Mouse (Mus musculus) E14TG2a.4 (cell line): ENCODE measurements around the gene Plekhg1.

Experiments used
- H3K27me3 ChIP-seq: 2 replicates; pipeline ENCODE4 v1.6.1; 2014; ENCODE audit warnings: low read length, control low read depth; ENCODE audit not compliant: insufficient read depth
- H3K36me3 ChIP-seq: 2 replicates; pipeline ENCODE4 v1.6.1; 2014; ENCODE audit warnings: low read length, control low read depth; ENCODE audit not compliant: insufficient read depth
- H3K4me1 ChIP-seq: replicated peaks from 2 replicates; pipeline ENCODE4 v1.6.1; 2014; ENCODE audit warnings: low read depth, low read length, control low read depth
- H3K4me3 ChIP-seq: replicated peaks from 2 replicates; pipeline ENCODE4 v1.5.1; 2014; ENCODE audit warnings: mild to moderate bottlenecking, low read length
- H3K9me3 ChIP-seq: 2 replicates; pipeline ENCODE4 v1.6.1; 2014; ENCODE audit warnings: low read length, control low read depth
- CTCF ChIP-seq: conservative IDR thresholded peaks from 2 replicates; pipeline ENCODE4 v1.5.1; 2014; ENCODE audit warnings: low read length
- NANOG ChIP-seq: IDR thresholded peaks from 2 replicates; pipeline ENCODE4 v1.6.1; 2014; ENCODE audit warnings: borderline replicate concordance, low read length, mixed read lengths
- POU5F1 ChIP-seq: IDR thresholded peaks from 2 replicates; pipeline ENCODE4 v1.6.1; 2014; ENCODE audit warnings: low read length, borderline replicate concordance

The Plekhg1 gene

GRCm38 (mm10) chr10:3761992-3762391 lies 21.8 kb downstream of the Plekhg1 start:
- no peak for TF ChIP-seq POU5F1
- TF ChIP-seq NANOG, result no peak
- no peak for TF ChIP-seq CTCF
- H3K4me3 ChIP-seq, result no peak overlapping the region

GRCm38 (mm10) chr10:3763199-3763598 lies 23.0 kb downstream of the Plekhg1 start:
- TF ChIP-seq POU5F1 (no peak), CTCF (no peak), NANOG (no peak)
- no peaks in the 10 kb centered on the region for H3K4me1 ChIP-seq

More at GRCm38 (mm10) chr10:3761992-3762391, 21.8 kb downstream of the Plekhg1 start:
- Histone ChIP-seq H3K4me1 (no peaks in the 10 kb centered on the region), H3K27me3 (no peaks in the 10 kb centered on the region), H3K36me3 (no peaks in the 10 kb centered on the region), H3K9me3 (no peaks in the 10 kb centered on the region)

GRCm38 (mm10) chr10:3769131-3769530 lies 29.0 kb downstream of the Plekhg1 start:
- H3K36me3 ChIP-seq, result no peaks in the 10 kb centered on the region
- no peaks in the 10 kb centered on the region for H3K9me3 ChIP-seq
- H3K4me1 ChIP-seq, result no peaks in the 10 kb centered on the region
- H3K4me3 ChIP-seq, result no peak overlapping the region
- TF ChIP-seq NANOG (no peak), CTCF (no peak), POU5F1 (no peak)
- H3K27me3 ChIP-seq, result no peaks in the 10 kb centered on the region

More at GRCm38 (mm10) chr10:3763199-3763598, 23.0 kb downstream of the Plekhg1 start:
- Histone ChIP-seq H3K4me3 (no peak overlapping the region), H3K36me3 (no peaks in the 10 kb centered on the region), H3K27me3 (no peaks in the 10 kb centered on the region), H3K9me3 (no peaks in the 10 kb centered on the region)

GRCm38 (mm10) chr10:3774330-3774729 lies 34.2 kb downstream of the Plekhg1 start:
- Histone ChIP-seq H3K36me3 (no peaks in the 10 kb centered on the region), H3K9me3 (no peaks in the 10 kb centered on the region), H3K4me1 (no peaks in the 10 kb centered on the region), H3K4me3 (no peak overlapping the region), H3K27me3 (no peaks in the 10 kb centered on the region)
- TF ChIP-seq POU5F1, result no peak
- no peak for TF ChIP-seq CTCF
- no peak for TF ChIP-seq NANOG

GRCm38 (mm10) chr10:3776761-3777160 lies 36.6 kb downstream of the Plekhg1 start:
- Histone ChIP-seq H3K36me3 (no peaks in the 10 kb centered on the region), H3K4me1 (no peaks in the 10 kb centered on the region), H3K4me3 (no peak overlapping the region), H3K9me3 (no peaks in the 10 kb centered on the region), H3K27me3 (peaks cover 5% of the 10 kb centered on the region; the same call in 1 of the 2 replicates)
- no peak for TF ChIP-seq POU5F1
- TF ChIP-seq CTCF, result no peak
- no peak for TF ChIP-seq NANOG

- TF ChIP-seq CTCF (no peak), POU5F1 (no peak), NANOG (peak; percentile 57)
- Histone ChIP-seq H3K4me3 (no peak overlapping the region), H3K4me1 (peaks cover 17% of the 10 kb centered on the region), H3K27me3 (peaks cover 32% of the 10 kb centered on the region), H3K36me3 (no peaks in the 10 kb centered on the region), H3K9me3 (no peaks in the 10 kb centered on the region)
Measured at GRCm38 (mm10) chr10:3785362-3785761, 45.2 kb downstream of the Plekhg1 start.

GRCm38 (mm10) chr10:3786531-3786930 lies 46.4 kb downstream of the Plekhg1 start:
- peaks cover 17% of the 10 kb centered on the region for H3K4me1 ChIP-seq
- H3K4me3 ChIP-seq, result no peak overlapping the region
- no peaks in the 10 kb centered on the region for H3K9me3 ChIP-seq
- no peak for TF ChIP-seq POU5F1
- no peak for TF ChIP-seq NANOG
- TF ChIP-seq CTCF, result no peak
- H3K27me3 ChIP-seq, result peaks cover 33% of the 10 kb centered on the region
- H3K36me3 ChIP-seq, result no peaks in the 10 kb centered on the region

GRCm38 (mm10) chr10:3787006-3787405 lies 46.8 kb downstream of the Plekhg1 start:
- no peaks in the 10 kb centered on the region for H3K9me3 ChIP-seq

GRCm38 (mm10) chr10:3793825-3794224 lies 53.7 kb downstream of the Plekhg1 start:
- H3K4me1 ChIP-seq, result no peaks in the 10 kb centered on the region
- peaks cover 10% of the 10 kb centered on the region; the same call in 1 of the 2 replicates for H3K27me3 ChIP-seq
- no peaks in the 10 kb centered on the region for H3K36me3 ChIP-seq
- H3K9me3 ChIP-seq, result no peaks in the 10 kb centered on the region
- no peak overlapping the region for H3K4me3 ChIP-seq
- TF ChIP-seq NANOG, result no peak
- no peak for TF ChIP-seq CTCF
- no peak for TF ChIP-seq POU5F1

More at GRCm38 (mm10) chr10:3787006-3787405, 46.8 kb downstream of the Plekhg1 start:
- Histone ChIP-seq H3K4me1 (peaks cover 17% of the 10 kb centered on the region), H3K4me3 (no peak overlapping the region), H3K36me3 (no peaks in the 10 kb centered on the region), H3K27me3 (peaks cover 31% of the 10 kb centered on the region)
- TF ChIP-seq CTCF (no peak), NANOG (no peak), POU5F1 (no peak)
